Mouse (Mus musculus) heart, postnatal 36 days (tissue): ENCODE results near the gene Hk3. TPM values are rescaled to one million over a fixed set of nuclear protein-coding genes. Genes with fewer than 3 reads are reported as not detected.
A peak's percentile ranks its signal among the peaks of the same experiment; 100 is the strongest.

Experiments
- DNase-seq, 2 experiments: peaks; one replicate each; pipeline ENCODE4 v3.0.0; 2021 to 2022
- intact Hi-C: fragments of 180-260 bp; cut with DNase I; formaldehyde crosslinking; loops from one replicate; pipeline ENCODE4 v1.15.1; 2025
- total RNA-seq, 2 experiments: library from RNA; stranded (reverse); gene quantifications; 2 replicates each; pipeline ENCODE4 v1.2.3; 2021

The Hk3 gene
- under 1 TPM; 0.72 to 0.87 TPM for total RNA-seq

GRCm38 (mm10) chr13:55021194-55021779 lies at the start of gene Hk3:
Hk3 (minus strand) TSS chr13:55021385.
- intact Hi-C loops = no loop called here
- peak in 1 of 2 experiments; percentile 18 for DNase-seq

GRCm38 (mm10) chr13:55069719-55070118 lies 48.5 kb upstream of the Hk3 start:
- DNase-seq = no peak
- intact Hi-C loops = loop anchor here (2.0 kb wide), 1 partner anchor 271 kb away; no protein-coding TSS in a partner anchor

- no peak for DNase-seq
- intact Hi-C loops = no loop called here
Measured at GRCm38 (mm10) chr13:55063276-55063675, 42.1 kb upstream of the Hk3 start.

GRCm38 (mm10) chr13:55058042-55058441 lies 36.9 kb upstream of the Hk3 start:
- DNase-seq = peak in 1 of 2 experiments; percentile 23
- intact Hi-C loops = no loop called here

- DNase-seq = no peak
- intact Hi-C loops = no loop called here
Measured at GRCm38 (mm10) chr13:55047706-55048105, 26.5 kb upstream of the Hk3 start.

- intact Hi-C loops = no loop called here
- no peak for DNase-seq
Measured at GRCm38 (mm10) chr13:55040016-55040415, 18.8 kb upstream of the Hk3 start.

GRCm38 (mm10) chr13:55024215-55024614 lies 3.0 kb upstream of the Hk3 start:
- DNase-seq = no peak
- intact Hi-C loops = no loop called here

GRCm38 (mm10) chr13:55022715-55023114 lies 1.5 kb upstream of the Hk3 start:
- intact Hi-C loops = no loop called here
- peak; percentile 14 to 21 for DNase-seq

GRCm38 (mm10) chr13:55022256-55022655 lies 1.1 kb upstream of the Hk3 start:
- DNase-seq = no peak
- intact Hi-C loops = no loop called here

GRCm38 (mm10) chr13:55020051-55020450 lies 1.1 kb downstream of the Hk3 start:
- intact Hi-C loops = no loop called here
- no peak for DNase-seq

GRCm38 (mm10) chr13:55019181-55019580 lies 2.0 kb downstream of the Hk3 start:
- no peak for DNase-seq
- intact Hi-C loops = no loop called here

- intact Hi-C loops = no loop called here
- no peak for DNase-seq
Measured at GRCm38 (mm10) chr13:55018700-55019099, 2.5 kb downstream of the Hk3 start.

GRCm38 (mm10) chr13:55017898-55018599 lies 3.1 kb downstream of the Hk3 start:
- no peak for DNase-seq
- intact Hi-C loops = no loop called here

GRCm38 (mm10) chr13:55017154-55017897 lies 3.9 kb downstream of the Hk3 start:
- no peak for DNase-seq
- intact Hi-C loops = no loop called here

- DNase-seq = no peak
- intact Hi-C loops = no loop called here
Measured at GRCm38 (mm10) chr13:55014451-55014850, 6.7 kb downstream of the Hk3 start.

- intact Hi-C loops = no loop called here
- DNase-seq = no peak
Measured at GRCm38 (mm10) chr13:55013702-55014344, 7.4 kb downstream of the Hk3 start.

- no peak for DNase-seq
Measured at GRCm38 (mm10) chr13:55011981-55012478, 9.2 kb downstream of the Hk3 start.

GRCm38 (mm10) chr13:55011103-55011502 lies 10.1 kb downstream of the Hk3 start:
- no peak for DNase-seq
- intact Hi-C loops = no loop called here

More at GRCm38 (mm10) chr13:55011981-55012478, 9.2 kb downstream of the Hk3 start:
- intact Hi-C loops = no loop called here

GRCm38 (mm10) chr13:55008589-55008988 lies 12.6 kb downstream of the Hk3 start:
- DNase-seq = no peak
- intact Hi-C loops = no loop called here

GRCm38 (mm10) chr13:55006415-55006742 lies 14.8 kb downstream of the Hk3 start:
- intact Hi-C loops = no loop called here

More at GRCm38 (mm10) chr13:55006415-55006742, 14.8 kb downstream of the Hk3 start:
- no peak for DNase-seq
